Mouse (Mus musculus): ENCODE data around the gene Uxs1. TPM values are rescaled to one million over a fixed set of nuclear protein-coding genes. Genes with fewer than 3 reads are reported as not detected.

The Uxs1 gene
- polyA plus RNA-seq, 1 experiment from 2014 or later: 11.3 TPM

DNA sequence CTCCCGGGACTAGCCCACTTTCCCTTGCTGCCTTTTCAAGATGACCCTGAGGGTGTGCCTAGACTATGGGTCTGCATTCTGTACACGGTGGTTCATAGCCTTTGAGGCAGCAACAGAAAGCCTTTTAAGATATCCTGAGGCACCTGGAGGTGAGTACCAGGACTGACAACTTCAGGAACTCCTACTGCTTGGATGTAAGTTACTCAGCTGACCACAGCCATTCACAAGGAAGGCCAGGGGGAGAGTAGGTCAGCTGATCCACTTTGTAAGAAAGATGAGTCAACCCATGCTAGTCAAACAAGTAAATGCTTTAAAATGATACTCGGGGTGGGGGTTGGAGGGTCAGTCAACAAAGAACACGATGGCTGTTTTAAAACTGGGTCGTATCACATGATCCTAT is 42.3 kb downstream of the Uxs1 start:
- no peak overlapping the region for H3K4me2 ChIP-seq
- H3K9ac ChIP-seq (ENCODE audit: low read depth, low read length): no peak overlapping the region
- H3K27ac ChIP-seq (ENCODE audit: low read depth, low read length): no peak overlapping the region
- WGBS (ENCODE audit: insufficient replicate concordance): 86% methylated on average over 5 of the region's 5 CpGs
- H3K4me3 ChIP-seq (ENCODE audit: low read depth, low read length): no peak overlapping the region
- no peaks in the 10 kb centered on the region for H3K9me3 ChIP-seq (replicated peaks; ENCODE audit: control insufficient read depth, low read length)
- no peaks in the 10 kb centered on the region for H3K27me3 ChIP-seq (ENCODE audit: control insufficient read depth, insufficient read depth, low read length)
- H3K4me1 ChIP-seq (ENCODE audit: control insufficient read depth, insufficient read depth, low read length): no peaks in the 10 kb centered on the region
- H3K36me3 ChIP-seq (ENCODE audit: control insufficient read depth, insufficient read depth, low read length): no peaks in the 10 kb centered on the region
- no peak for ATAC-seq (replicated peaks; ENCODE audit: insufficient number of reproducible peaks, low FRiP score, low TSS enrichment)

DNA sequence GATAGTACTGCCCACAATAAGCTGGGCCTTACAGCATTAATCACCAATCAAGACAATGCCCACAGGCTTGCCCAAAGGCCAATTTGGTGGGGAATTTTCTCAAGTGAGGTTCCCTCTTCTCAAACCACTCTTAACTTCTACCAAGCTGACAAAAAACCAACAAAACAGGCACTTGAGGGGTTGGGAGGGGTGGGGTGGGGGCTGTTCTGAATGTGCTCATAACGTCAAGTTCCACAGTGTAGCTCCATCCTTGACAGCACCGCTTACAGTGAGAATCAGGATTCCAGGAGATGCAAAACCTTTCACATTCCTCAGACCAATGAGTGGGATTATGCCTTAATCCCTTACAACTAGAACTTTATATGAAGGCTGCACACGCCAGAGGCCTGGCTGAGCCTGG is 44.4 kb downstream of the Uxs1 start:
- Histone ChIP-seq H3K4me2 (no peak overlapping the region), H3K4me3 (ENCODE audit: low read depth, low read length) (no peak overlapping the region), H3K27me3 (ENCODE audit: control insufficient read depth, insufficient read depth, low read length) (no peaks in the 10 kb centered on the region), H3K27ac (ENCODE audit: low read depth, low read length) (no peak overlapping the region), H3K9me3 (replicated peaks; ENCODE audit: control insufficient read depth, low read length) (no peaks in the 10 kb centered on the region), H3K36me3 (ENCODE audit: control insufficient read depth, insufficient read depth, low read length) (no peaks in the 10 kb centered on the region; the same call in none of the 2 replicates), H3K9ac (ENCODE audit: low read depth, low read length) (no peak overlapping the region), H3K4me1 (ENCODE audit: control insufficient read depth, insufficient read depth, low read length) (no peaks in the 10 kb centered on the region)
- no peak for ATAC-seq (replicated peaks; ENCODE audit: insufficient number of reproducible peaks, low FRiP score, low TSS enrichment)
- 86% methylated on average over 3 of the region's 3 CpGs for WGBS (ENCODE audit: insufficient replicate concordance)

- Histone ChIP-seq H3K27ac (ENCODE audit: low read depth, low read length) (no peak overlapping the region), H3K4me1 (ENCODE audit: control insufficient read depth, insufficient read depth, low read length) (no peaks in the 10 kb centered on the region), H3K4me3 (ENCODE audit: low read depth, low read length) (no peak overlapping the region), H3K27me3 (ENCODE audit: control insufficient read depth, insufficient read depth, low read length) (no peaks in the 10 kb centered on the region), H3K9me3 (replicated peaks; ENCODE audit: control insufficient read depth, low read length) (no peaks in the 10 kb centered on the region), H3K36me3 (ENCODE audit: control insufficient read depth, insufficient read depth, low read length) (no peaks in the 10 kb centered on the region; the same call in none of the 2 replicates), H3K9ac (ENCODE audit: low read depth, low read length) (no peak overlapping the region), H3K4me2 (no peak overlapping the region)
- 86% methylated on average over 3 of the region's 3 CpGs for WGBS (ENCODE audit: insufficient replicate concordance)
- no peak for ATAC-seq (replicated peaks; ENCODE audit: insufficient number of reproducible peaks, low FRiP score, low TSS enrichment)
Measured at GRCm38 (mm10) chr1:43782680-43783079, 44.9 kb downstream of the Uxs1 start.

GRCm38 (mm10) chr1:43781672-43782071 is 45.9 kb downstream of the Uxs1 start:
- Histone ChIP-seq H3K4me1 (ENCODE audit: control insufficient read depth, insufficient read depth, low read length) (no peaks in the 10 kb centered on the region), H3K9me3 (replicated peaks; ENCODE audit: control insufficient read depth, low read length) (no peaks in the 10 kb centered on the region), H3K9ac (ENCODE audit: low read depth, low read length) (no peak overlapping the region), H3K27ac (ENCODE audit: low read depth, low read length) (no peak overlapping the region), H3K36me3 (ENCODE audit: control insufficient read depth, insufficient read depth, low read length) (no peaks in the 10 kb centered on the region; the same call in none of the 2 replicates), H3K4me3 (ENCODE audit: low read depth, low read length) (no peak overlapping the region), H3K27me3 (ENCODE audit: control insufficient read depth, insufficient read depth, low read length) (no peaks in the 10 kb centered on the region), H3K4me2 (no peak overlapping the region)
- ATAC-seq (replicated peaks; ENCODE audit: insufficient number of reproducible peaks, low FRiP score, low TSS enrichment): no peak
- WGBS (ENCODE audit: insufficient replicate concordance): 82% methylated on average over 3 of the region's 3 CpGs

GRCm38 (mm10) chr1:43781195-43781594 is 46.4 kb downstream of the Uxs1 start:
- H3K36me3 ChIP-seq (ENCODE audit: control insufficient read depth, insufficient read depth, low read length): no peaks in the 10 kb centered on the region; the same call in none of the 2 replicates
- 0 out of 2 replicates have a peak overlapping the region, but pooled peaks have one; percentile 5 for H3K9ac ChIP-seq (ENCODE audit: low read depth, low read length)
- H3K9me3 ChIP-seq (replicated peaks; ENCODE audit: control insufficient read depth, low read length): no peaks in the 10 kb centered on the region
- 55% methylated on average over 2 of the region's 2 CpGs for WGBS (ENCODE audit: insufficient replicate concordance)
- H3K4me2 ChIP-seq: no peak overlapping the region
- H3K4me1 ChIP-seq (ENCODE audit: control insufficient read depth, insufficient read depth, low read length): no peaks in the 10 kb centered on the region
- H3K4me3 ChIP-seq (ENCODE audit: low read depth, low read length): no peak overlapping the region
- H3K27ac ChIP-seq (ENCODE audit: low read depth, low read length): no peak overlapping the region
- H3K27me3 ChIP-seq (ENCODE audit: control insufficient read depth, insufficient read depth, low read length): no peaks in the 10 kb centered on the region
- ATAC-seq (replicated peaks; ENCODE audit: insufficient number of reproducible peaks, low FRiP score, low TSS enrichment): no peak

DNA sequence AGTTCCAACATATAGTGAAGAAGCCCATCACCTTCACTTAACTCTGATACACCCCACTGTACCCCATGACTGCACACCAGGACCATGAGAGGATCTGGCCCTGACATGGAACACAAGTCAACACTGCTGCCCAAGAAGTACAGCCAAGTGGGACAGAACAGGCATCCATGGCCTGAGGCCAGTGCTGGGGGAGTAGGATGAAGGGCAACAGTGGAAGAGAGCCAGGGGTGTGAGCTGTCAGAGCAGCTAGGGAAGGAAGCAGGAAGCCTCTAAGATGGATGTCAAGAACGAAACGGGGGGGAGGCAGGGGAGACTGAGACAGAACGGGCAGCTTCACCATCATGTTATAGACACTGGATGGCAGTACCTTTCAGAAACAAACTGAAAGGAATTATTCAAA is 51.5 kb downstream of the Uxs1 start:
- WGBS (ENCODE audit: insufficient replicate concordance): 88% methylated on average over 3 of the region's 3 CpGs
- Histone ChIP-seq H3K4me3 (ENCODE audit: low read depth, low read length) (no peak overlapping the region), H3K4me1 (ENCODE audit: control insufficient read depth, insufficient read depth, low read length) (no peaks in the 10 kb centered on the region), H3K27ac (ENCODE audit: low read depth, low read length) (no peak overlapping the region), H3K9me3 (replicated peaks; ENCODE audit: control insufficient read depth, low read length) (no peaks in the 10 kb centered on the region), H3K36me3 (ENCODE audit: control insufficient read depth, insufficient read depth, low read length) (peaks cover 12% of the 10 kb centered on the region), H3K9ac (ENCODE audit: low read depth, low read length) (no peak overlapping the region), H3K4me2 (no peak overlapping the region), H3K27me3 (ENCODE audit: control insufficient read depth, insufficient read depth, low read length) (no peaks in the 10 kb centered on the region)
- ATAC-seq (replicated peaks; ENCODE audit: insufficient number of reproducible peaks, low FRiP score, low TSS enrichment): no peak

DNA sequence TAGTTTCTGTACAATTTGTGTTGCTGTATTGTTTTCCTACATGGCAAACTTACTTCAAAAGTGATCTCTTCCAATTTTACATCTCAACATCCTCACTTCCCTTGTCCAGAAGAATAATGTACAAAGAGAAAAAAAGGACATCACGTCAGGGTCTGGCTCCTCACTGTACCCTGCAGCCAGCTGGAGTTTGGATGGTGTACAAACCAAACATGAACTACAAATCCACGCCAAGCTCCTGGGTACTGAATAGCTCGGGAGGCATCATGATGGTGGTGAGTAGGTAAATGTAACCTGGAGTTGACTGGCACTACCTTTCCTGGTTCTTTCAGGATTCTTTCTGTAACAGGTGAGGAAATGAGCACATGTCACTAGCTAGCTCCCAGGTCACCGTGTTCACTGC is 53.5 kb downstream of the Uxs1 start:
- Histone ChIP-seq H3K4me3 (ENCODE audit: low read depth, low read length) (no peak overlapping the region), H3K9me3 (replicated peaks; ENCODE audit: control insufficient read depth, low read length) (no peaks in the 10 kb centered on the region), H3K36me3 (ENCODE audit: control insufficient read depth, insufficient read depth, low read length) (peaks cover 12% of the 10 kb centered on the region), H3K4me1 (ENCODE audit: control insufficient read depth, insufficient read depth, low read length) (no peaks in the 10 kb centered on the region), H3K27ac (ENCODE audit: low read depth, low read length) (no peak overlapping the region), H3K9ac (ENCODE audit: low read depth, low read length) (no peak overlapping the region), H3K4me2 (no peak overlapping the region), H3K27me3 (ENCODE audit: control insufficient read depth, insufficient read depth, low read length) (no peaks in the 10 kb centered on the region)
- 93% methylated on average over 4 of the region's 4 CpGs for WGBS (ENCODE audit: insufficient replicate concordance)
- no peak for ATAC-seq (replicated peaks; ENCODE audit: insufficient number of reproducible peaks, low FRiP score, low TSS enrichment)

DNA sequence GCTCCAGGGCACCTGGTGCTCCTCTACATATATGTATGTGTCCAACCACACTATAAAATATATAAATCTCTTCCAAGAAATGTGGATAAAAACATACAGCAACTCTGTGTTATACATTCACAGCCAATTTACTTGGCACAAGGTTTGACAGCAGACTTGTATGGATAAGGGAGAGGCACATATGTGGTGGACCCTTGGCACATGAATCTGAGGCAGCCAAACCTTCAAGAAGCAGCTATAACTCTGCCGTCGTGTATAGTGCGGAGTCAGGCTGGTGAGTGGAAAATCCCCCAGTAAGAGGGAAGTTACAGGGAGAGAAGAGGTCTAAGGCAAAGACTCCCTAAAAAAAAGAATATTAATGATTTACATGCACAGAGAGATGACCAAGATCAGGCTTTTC is 54.9 kb downstream of the Uxs1 start:
- no peak overlapping the region for H3K4me3 ChIP-seq (ENCODE audit: low read depth, low read length)
- no peaks in the 10 kb centered on the region for H3K27me3 ChIP-seq (ENCODE audit: control insufficient read depth, insufficient read depth, low read length)
- H3K9ac ChIP-seq (ENCODE audit: low read depth, low read length): no peak overlapping the region
- H3K4me1 ChIP-seq (ENCODE audit: control insufficient read depth, insufficient read depth, low read length): no peaks in the 10 kb centered on the region
- no peak overlapping the region for H3K27ac ChIP-seq (ENCODE audit: low read depth, low read length)
- no peaks in the 10 kb centered on the region for H3K9me3 ChIP-seq (replicated peaks; ENCODE audit: control insufficient read depth, low read length)
- no peak for ATAC-seq (replicated peaks; ENCODE audit: insufficient number of reproducible peaks, low FRiP score, low TSS enrichment)
- 93% methylated on average over 3 of the region's 3 CpGs for WGBS (ENCODE audit: insufficient replicate concordance)
- H3K36me3 ChIP-seq (ENCODE audit: control insufficient read depth, insufficient read depth, low read length): peaks cover 12% of the 10 kb centered on the region; the same call in 1 of the 2 replicates
- H3K4me2 ChIP-seq: no peak overlapping the region

- no peaks in the 10 kb centered on the region for H3K9me3 ChIP-seq (replicated peaks; ENCODE audit: control insufficient read depth, low read length)
- no peak for ATAC-seq (replicated peaks; ENCODE audit: insufficient number of reproducible peaks, low FRiP score, low TSS enrichment)
- no peak overlapping the region for H3K27ac ChIP-seq (ENCODE audit: low read depth, low read length)
- H3K4me2 ChIP-seq: no peak overlapping the region
- 83% methylated on average over 3 of the region's 3 CpGs for WGBS (ENCODE audit: insufficient replicate concordance)
- no peaks in the 10 kb centered on the region for H3K27me3 ChIP-seq (ENCODE audit: control insufficient read depth, insufficient read depth, low read length)
- no peak overlapping the region for H3K4me3 ChIP-seq (ENCODE audit: low read depth, low read length)
- no peaks in the 10 kb centered on the region for H3K4me1 ChIP-seq (ENCODE audit: control insufficient read depth, insufficient read depth, low read length)
- H3K9ac ChIP-seq (ENCODE audit: low read depth, low read length): no peak overlapping the region
- peaks cover 15% of the 10 kb centered on the region; the same call in 1 of the 2 replicates for H3K36me3 ChIP-seq (ENCODE audit: control insufficient read depth, insufficient read depth, low read length)
Measured at GRCm38 (mm10) chr1:43770032-43770431, 57.6 kb downstream of the Uxs1 start.
